Mouse (Mus musculus) cerebral cortex, adult 2 months (tissue): Measurements from ENCODE around the gene Tent4b.

ENCODE experiments used
- WGBS: fragments of 180-500 bp; shearing (Covaris S2); methylation state at CpG from one replicate; pipeline ENCODE4 v1.1.7; 2018; 5-methylcytosine and 5-hydroxymethylcytosine counted together

Tent4b gene

GRCm38 (mm10) chr8:88198945-88199571 lies at the start of gene Tent4b:
Gene Tent4b, plus strand, starts transcription at chr8:88199213.
- under 1% methylated on average over 85 of the region's 97 CpGs for WGBS

- WGBS, result 52% methylated on average over 6 of the region's 6 CpGs
Measured at GRCm38 (mm10) chr8:88150910-88151371, 48.1 kb upstream of the Tent4b start.

- WGBS, result 65% methylated on average over 10 of the region's 10 CpGs
Measured at GRCm38 (mm10) chr8:88160237-88160995, 38.6 kb upstream of the Tent4b start.

- WGBS, result 65% methylated on average over 5 of the region's 5 CpGs
Measured at GRCm38 (mm10) chr8:88161439-88161838, 37.6 kb upstream of the Tent4b start.

- WGBS, result 87% methylated on average over 7 of the region's 7 CpGs
Measured at GRCm38 (mm10) chr8:88175264-88175663, 23.7 kb upstream of the Tent4b start.

GRCm38 (mm10) chr8:88177291-88177690 lies 21.7 kb upstream of the Tent4b start:
- 52% methylated on average over 8 of the region's 8 CpGs for WGBS

GRCm38 (mm10) chr8:88183121-88183520 lies 15.9 kb upstream of the Tent4b start:
- 84% methylated on average over 2 of the region's 2 CpGs for whole genome bisulfite sequencing

GRCm38 (mm10) chr8:88184914-88185313 lies 14.1 kb upstream of the Tent4b start:
- 82% methylated on average over 1 of the region's 1 CpGs for WGBS

GRCm38 (mm10) chr8:88185716-88186115 lies 13.3 kb upstream of the Tent4b start:
- WGBS, result 84% methylated on average over 6 of the region's 6 CpGs

GRCm38 (mm10) chr8:88197328-88197727 lies 1.7 kb upstream of the Tent4b start:
- 86% methylated on average over 3 of the region's 3 CpGs for WGBS

GRCm38 (mm10) chr8:88198551-88198944 lies 465 bp upstream of the Tent4b start:
- under 1% methylated on average over 10 of the region's 10 CpGs for WGBS

- WGBS, result under 1% methylated on average over 117 of the region's 117 CpGs
Measured at GRCm38 (mm10) chr8:88199700-88200601, 938 bp downstream of the Tent4b start.

- 9% methylated on average over 10 of the region's 10 CpGs for WGBS
Measured at GRCm38 (mm10) chr8:88200724-88201495, 1.9 kb downstream of the Tent4b start.

- WGBS, result 38% methylated on average over 3 of the region's 3 CpGs
Measured at GRCm38 (mm10) chr8:88201641-88202040, 2.6 kb downstream of the Tent4b start.

GRCm38 (mm10) chr8:88206016-88206415 lies 7.0 kb downstream of the Tent4b start:
- WGBS, result 66% methylated on average over 9 of the region's 9 CpGs

GRCm38 (mm10) chr8:88207121-88207821 lies 8.3 kb downstream of the Tent4b start:
- WGBS, result 53% methylated on average over 7 of the region's 7 CpGs

- 89% methylated on average over 5 of the region's 6 CpGs for WGBS
Measured at GRCm38 (mm10) chr8:88209930-88210827, 11.2 kb downstream of the Tent4b start.

GRCm38 (mm10) chr8:88221353-88221752 lies 22.3 kb downstream of the Tent4b start:
- 58% methylated on average over 4 of the region's 4 CpGs for WGBS

GRCm38 (mm10) chr8:88225358-88225757 lies 26.3 kb downstream of the Tent4b start:
- 58% methylated on average over 5 of the region's 5 CpGs for WGBS

- WGBS, result 64% methylated on average over 6 of the region's 6 CpGs
Measured at GRCm38 (mm10) chr8:88227851-88228250, 28.8 kb downstream of the Tent4b start.
